Mouse (Mus musculus): Measurements from ENCODE around the gene Ufd1.

Gene Ufd1

DNA sequence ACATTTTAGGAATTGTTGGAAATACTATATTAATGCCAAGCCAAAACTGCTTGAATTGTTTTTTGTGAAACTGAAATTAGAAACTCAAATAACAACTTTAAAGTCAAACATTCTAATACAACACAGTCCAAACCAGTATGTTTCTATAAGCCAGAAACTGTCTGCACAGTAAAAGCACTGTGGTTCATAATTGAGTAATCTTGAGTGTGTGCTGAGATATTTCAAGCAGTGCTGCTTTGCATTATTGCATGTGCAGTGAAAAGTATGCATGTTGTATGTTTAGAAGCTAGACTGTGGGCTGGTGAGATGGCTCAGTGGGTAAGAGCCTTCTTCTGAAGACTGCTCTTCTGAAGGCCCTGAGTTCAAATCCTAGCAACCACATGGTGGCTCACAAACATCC is 72.5 kb downstream of the Ufd1 start:
- DNase-seq (ENCODE audit: low spot score in 2 of 2), result no peak

Data from left cerebral cortex, adult 9 months (tissue).